Mouse (Mus musculus) frontal cortex, postnatal 10 days (tissue): ENCODE measurements at regions not wholly inside any gene's neighbourhood (a gene's known extent, or its start where the extent isn't known, plus 50 kb on each side); places are given as distances from the start of the nearest gene placed in this dataset.
"Not testable (repeated sequence)": the region's sequence is repeated elsewhere in the genome, so short reads cannot be mapped to it uniquely, and the experiment has no call there.

Experiments
- DNase-seq, 2 experiments: peaks; one replicate each; pipeline ENCODE4 v3.0.0; 2022; ENCODE audit warnings: low spot score in 2 of 2, mixed read lengths in 1 of 2

- no peak for DNase-seq
Observed at GRCm38 (mm10) chr4:94394462-94394861, 161.9 kb upstream of the Gm10306 start.

GRCm38 (mm10) chr4:94397284-94397683, 159.1 kb upstream of the Gm10306 start:
- DNase-seq = no peak

- DNase-seq = no peak
Observed at GRCm38 (mm10) chr4:94406922-94407321, 149.4 kb upstream of the Gm10306 start.

DNA sequence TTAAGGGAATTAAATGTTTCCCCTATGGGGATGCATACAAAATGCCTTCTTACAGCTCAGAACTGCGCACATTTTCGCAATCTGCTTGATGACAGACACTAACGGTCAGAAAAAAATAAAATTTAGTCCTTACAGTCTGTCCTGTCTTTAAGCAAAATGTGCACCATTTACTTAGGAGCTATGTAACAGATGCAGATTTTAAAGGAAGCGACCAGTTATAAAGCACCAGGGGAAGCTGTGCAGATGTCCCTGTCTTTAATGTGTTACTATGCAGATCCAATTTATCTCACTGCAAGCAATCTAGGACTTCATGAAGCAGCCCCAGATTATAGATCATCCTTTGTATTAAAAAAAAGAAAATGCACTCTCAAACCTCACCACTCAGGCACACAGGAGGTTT, 148.8 kb upstream of the Gm10306 start:
- no peak for DNase-seq

DNA sequence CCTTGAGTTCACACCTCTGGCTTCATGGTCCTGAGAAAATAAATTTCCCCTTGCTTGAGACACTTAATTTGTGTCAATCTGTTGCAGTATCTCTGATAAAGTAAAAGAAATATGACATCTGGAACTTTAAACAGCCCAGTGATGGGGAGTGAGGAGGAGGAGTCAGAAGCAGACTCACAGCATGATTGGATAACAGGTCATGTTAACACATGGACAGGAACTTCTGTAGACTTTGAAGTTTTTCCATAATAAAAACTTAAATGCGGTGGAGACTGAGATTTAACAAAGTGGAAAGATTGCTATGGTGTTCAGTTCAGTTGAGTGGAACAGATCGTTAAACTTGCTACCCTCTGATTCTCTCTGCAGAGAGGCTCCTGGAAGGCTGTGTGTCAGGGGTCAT, 143.7 kb upstream of the Gm10306 start:
- no peak for DNase-seq

DNA sequence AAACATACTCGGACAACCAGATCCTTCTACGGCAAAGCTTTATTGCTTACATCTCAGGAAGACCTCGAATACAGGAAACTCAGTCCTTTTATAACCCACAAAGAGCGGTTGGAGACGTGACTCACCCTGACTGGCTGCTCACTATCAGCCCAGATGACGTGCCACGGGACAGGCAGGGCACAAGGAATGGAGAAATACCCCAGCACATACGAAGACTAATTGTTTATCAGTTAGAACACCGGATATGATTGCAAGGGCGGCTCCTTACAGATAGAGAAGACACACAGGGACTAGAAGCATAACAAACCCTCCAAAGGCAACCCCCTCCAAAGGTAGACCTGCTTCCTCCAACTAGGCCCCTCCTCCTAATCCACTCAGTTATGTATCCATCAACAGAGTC, 130.8 kb upstream of the Gm10306 start:
- not testable (repeated sequence) for DNase-seq

GRCm38 (mm10) chr4:94427581-94427980, 128.8 kb upstream of the Gm10306 start:
- DNase-seq = no peak

DNA sequence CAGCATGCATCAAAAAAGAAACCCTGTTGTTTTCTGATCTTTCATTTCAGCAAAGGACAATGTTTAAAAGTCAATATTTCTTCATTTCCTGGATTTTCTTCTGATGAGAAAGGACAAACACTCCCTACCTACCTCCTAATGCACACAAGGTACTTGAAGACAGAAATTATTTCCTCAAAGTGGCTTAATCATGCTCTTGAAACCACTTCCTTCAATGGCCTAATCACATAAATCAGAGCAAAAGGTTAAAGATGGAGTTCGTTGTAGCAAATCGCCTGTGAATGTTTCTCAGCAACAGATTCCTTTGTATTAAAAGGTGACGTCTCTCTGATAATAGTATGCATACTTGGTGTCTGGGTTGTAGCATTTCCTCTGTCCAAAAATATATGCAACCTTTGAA, 124.3 kb upstream of the Gm10306 start:
- DNase-seq = no peak

- DNase-seq = no peak
Observed at GRCm38 (mm10) chr4:94437717-94438435, 118.5 kb upstream of the Gm10306 start.

DNA sequence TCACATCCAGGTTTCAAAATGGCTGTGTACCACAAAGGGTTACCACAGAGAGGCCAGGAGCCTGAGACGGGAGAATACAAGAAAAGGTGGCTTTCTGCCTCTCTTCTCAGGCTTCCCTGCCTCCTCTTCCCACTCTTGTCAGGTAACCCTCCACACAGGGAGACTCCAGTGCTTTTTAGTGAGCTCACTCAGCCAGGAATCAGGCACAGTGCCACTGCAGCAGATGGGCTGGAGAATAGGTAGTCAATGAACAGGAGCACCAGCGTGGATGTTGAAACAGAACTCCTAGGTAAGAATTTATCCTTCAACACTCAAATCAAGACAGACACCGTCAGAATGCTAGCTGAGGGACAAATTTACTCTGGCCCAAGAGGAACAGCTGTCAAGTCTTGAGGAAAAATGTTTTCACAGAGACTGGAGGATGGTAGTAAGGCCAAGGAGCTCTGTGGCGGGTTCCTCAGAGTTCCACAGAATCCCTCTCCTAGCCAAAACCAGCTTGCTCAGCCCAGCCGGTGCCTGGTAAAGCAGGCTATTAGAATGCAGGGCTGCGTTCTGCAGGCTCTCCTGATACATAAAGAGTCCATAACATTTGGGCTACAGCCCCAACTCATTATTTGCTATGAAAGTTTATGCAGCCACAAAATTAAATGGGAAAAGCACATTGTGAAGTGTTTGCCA, 117.0 kb upstream of the Gm10306 start:
- DNase-seq = no peak

- DNase-seq = no peak
Observed at GRCm38 (mm10) chr4:94446604-94447003, 109.7 kb upstream of the Gm10306 start.
